Mouse (Mus musculus) megakaryocyte-erythroid progenitor cell, adult 5 weeks (primary cell): ENCODE results near the gene Hoxc9. TPM values are rescaled to one million over a fixed set of nuclear protein-coding genes. Genes with fewer than 3 reads are reported as not detected.

Source experiments
- polyA plus RNA-seq: library from polyadenylated mRNA; stranded (reverse); fragments of >175 nt; gene quantifications from 2 replicates; pipeline ENCODE4 v1.2.3, GENCODE M21; 2012

The Hoxc9 gene
- 0.03 TPM in 1 of 2 replicates, not detected in the other for polyA plus RNA-seq

DNA sequence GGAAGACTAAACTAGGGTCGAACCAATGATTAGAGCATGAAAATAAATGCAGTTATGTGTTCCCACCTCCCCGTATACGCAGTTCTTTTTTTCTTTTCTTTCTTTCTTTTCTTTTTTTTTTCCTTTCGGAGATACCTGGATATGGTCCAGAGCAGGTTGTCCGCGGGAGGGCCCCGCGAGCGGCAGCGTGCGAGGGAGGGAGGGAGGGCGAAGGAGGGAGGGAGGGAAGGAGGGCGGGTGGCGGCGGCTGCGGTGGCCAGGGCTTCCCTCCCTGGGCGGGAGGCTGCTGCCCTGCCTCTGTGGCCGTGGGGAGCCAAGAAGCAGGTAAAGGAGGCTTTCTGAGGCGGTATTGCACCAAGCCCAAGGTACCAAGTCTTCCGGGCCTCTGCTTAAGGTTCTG lies at the start of gene Hoxc9:
Gene Hoxc9 (plus strand): TSS at position 269 of the 400 bp plus-strand sequence.

GRCm38 (mm10) chr15:102936279-102936972 lies 39.8 kb upstream of the Hoxc9 start, which contains the start of gene Hoxc12:
TSS of gene Hoxc12 (plus strand) at chr15:102936757.

GRCm38 (mm10) chr15:102954192-102955006 lies 21.8 kb upstream of the Hoxc9 start, which contains the start of gene Hoxc11:
TSS of gene Hoxc11 (plus strand) at chr15:102954427.

DNA sequence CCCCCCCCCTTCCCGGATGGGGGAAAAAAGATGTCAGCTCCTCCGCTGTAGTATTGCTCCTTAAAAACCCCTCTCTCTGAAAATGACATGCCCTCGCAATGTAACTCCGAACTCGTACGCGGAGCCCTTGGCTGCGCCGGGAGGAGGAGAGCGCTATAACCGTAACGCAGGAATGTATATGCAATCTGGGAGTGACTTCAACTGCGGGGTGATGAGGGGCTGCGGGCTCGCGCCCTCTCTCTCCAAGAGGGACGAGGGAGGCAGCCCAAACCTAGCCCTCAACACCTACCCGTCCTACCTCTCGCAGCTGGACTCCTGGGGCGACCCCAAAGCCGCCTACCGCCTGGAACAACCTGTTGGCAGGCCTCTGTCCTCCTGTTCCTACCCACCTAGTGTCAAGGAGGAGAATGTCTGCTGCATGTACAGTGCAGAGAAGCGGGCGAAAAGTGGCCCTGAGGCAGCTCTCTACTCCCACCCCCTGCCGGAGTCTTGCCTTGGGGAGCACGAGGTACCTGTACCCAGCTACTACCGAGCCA lies 9.4 kb upstream of the Hoxc9 start, which contains the start of gene Hoxc10:
Gene Hoxc10 (plus strand): TSS at position 21 of the 536 bp plus-strand sequence.

DNA sequence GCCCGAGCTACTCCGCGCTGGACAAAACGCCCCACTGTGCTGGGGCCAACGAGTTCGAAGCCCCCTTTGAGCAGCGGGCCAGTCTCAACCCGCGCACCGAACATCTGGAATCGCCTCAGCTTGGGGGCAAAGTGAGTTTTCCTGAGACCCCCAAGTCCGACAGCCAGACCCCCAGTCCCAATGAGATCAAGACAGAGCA lies 9.0 kb upstream of the Hoxc9 start, which contains the start of gene Hoxc5:
Gene Hoxc5 (plus strand): TSS at position 132 of the 199 bp plus-strand sequence.

DNA sequence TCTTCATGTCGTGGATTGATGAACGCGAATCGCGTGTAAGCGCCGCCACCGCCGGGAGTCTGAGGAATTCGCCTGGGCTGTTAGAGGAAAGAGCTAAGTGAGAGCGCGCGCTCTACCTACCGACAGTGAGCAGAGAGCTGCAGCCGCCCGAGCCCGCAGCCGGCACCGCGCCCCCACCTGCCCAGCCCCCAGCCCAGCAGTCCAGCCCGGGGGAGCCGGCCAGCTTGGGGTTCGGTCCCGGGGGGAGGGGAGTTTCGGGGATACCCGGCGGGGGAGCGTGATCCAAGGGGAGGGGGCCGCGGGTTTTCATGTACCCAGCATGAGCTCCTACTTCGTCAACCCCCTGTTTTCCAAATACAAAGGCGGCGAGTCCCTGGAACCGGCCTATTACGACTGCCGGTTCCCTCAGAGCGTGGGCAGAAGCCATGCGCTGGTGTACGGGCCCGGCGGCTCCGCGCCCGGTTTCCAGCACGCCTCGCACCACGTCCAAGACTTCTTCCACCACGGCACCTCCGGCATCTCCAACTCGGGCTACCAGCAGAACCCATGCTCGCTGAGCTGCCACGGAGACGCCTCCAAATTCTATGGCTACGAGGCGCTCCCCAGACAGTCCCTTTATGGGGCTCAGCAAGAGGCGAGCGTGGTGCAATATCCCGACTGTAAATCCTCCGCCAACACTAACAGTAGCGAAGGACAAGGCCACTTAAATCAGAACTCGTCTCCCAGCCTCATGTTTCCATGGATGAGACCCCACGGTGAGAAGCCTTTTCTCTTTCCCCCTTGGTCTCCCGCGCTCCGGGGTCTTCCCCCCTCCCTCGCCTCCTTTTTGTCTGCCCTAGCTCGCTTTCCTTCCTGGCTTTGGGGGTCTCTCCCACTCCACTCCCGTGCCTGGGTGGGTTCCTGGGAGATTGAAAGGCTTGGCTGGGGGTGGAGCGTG lies 14.5 kb downstream of the Hoxc9 start, which contains the start of gene Hoxc8:
Gene Hoxc8 (plus strand): TSS at position 147 of the 937 bp plus-strand sequence.

GRCm38 (mm10) chr15:102997939-102998355 lies 21.7 kb downstream of the Hoxc9 start, which contains the start of gene Hoxc6:
TSS of gene Hoxc6 (plus strand) at chr15:102998257.

DNA sequence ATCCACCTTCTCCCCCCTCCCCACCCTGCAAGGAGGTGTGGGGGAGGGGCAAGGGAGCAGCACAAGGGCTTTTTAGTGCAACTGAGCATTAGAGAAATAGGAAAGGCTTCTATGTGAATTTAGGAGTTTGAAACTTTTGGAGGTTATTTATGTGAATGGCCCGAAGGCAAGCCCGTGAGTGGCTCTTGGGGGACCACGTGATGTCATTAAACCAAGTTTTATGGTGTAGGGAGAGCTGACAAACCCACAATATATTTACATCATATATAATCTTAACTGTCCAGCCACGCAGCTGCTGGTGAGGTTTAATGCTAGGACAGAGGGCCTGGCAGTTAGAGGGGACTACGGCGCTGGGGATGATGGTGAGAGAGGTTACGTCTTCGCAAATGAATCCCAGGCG lies 42.4 kb downstream of the Hoxc9 start, which contains the start of gene Hoxc4:
Gene Hoxc4 (plus strand): TSS at position 299 of the 400 bp plus-strand sequence.

Other genes starting within 250 kb of the Hoxc9 start
- 0.04 TPM in 1 of 2 replicates, not detected in the other for gene Hoxc13, start 55.3 kb upstream of the Hoxc9 start, polyA plus RNA-seq
- not detected in 2 replicates for gene Hoxc12, start 39.7 kb upstream of the Hoxc9 start, polyA plus RNA-seq
- gene Hoxc11, start 22.0 kb upstream of the Hoxc9 start, polyA plus RNA-seq: not detected in 2 replicates
- gene Hoxc10, start 9.6 kb upstream of the Hoxc9 start, polyA plus RNA-seq: not detected in 2 replicates
- 0.03 TPM in 1 of 2 replicates, not detected in the other for gene Hoxc5, start 9.0 kb upstream of the Hoxc9 start, polyA plus RNA-seq
- gene Hoxc8, start 14.2 kb downstream of the Hoxc9 start, polyA plus RNA-seq: not detected in 2 replicates
- gene Hoxc6, start 21.8 kb downstream of the Hoxc9 start, polyA plus RNA-seq: 0.12 TPM in 1 of 2 replicates, not detected in the other
- 0.03 and 0.04 TPM in 2 replicates for gene Hoxc4, start 42.5 kb downstream of the Hoxc9 start, polyA plus RNA-seq
- 0.66 and 1.4 TPM in 2 replicates for gene Smug1, start 190.7 kb downstream of the Hoxc9 start, polyA plus RNA-seq